Mouse (Mus musculus): ENCODE results near the gene Mier3.
"Not testable (repeated sequence)": the region's sequence is repeated elsewhere in the genome, so short reads cannot be mapped to it uniquely, and the experiment has no call there.

Gene Mier3

GRCm38 (mm10) chr13:111703952-111704351, 23.2 kb downstream of the Mier3 start:
- DNase-seq: not testable (repeated sequence)

DNA sequence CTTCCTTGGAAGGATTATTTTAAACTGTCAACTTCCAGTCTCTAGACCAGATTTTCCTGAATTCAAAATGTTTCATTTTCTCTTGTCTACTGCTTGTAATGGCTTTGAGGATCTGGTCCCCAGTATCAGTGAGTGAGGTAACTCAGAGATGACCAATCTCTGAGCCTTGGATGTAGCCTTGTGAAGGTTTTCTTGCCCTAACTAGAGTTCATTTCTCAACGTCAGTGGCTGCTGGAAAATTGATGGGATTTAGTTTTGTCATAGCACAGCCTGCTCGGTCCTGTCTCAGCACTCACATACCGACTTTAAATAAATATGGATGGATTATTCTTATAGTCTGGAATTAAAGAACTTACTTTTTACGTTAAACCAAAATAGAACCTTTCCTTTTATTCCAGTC, 29.8 kb downstream of the Mier3 start:
- no peak for DNase-seq

DNA sequence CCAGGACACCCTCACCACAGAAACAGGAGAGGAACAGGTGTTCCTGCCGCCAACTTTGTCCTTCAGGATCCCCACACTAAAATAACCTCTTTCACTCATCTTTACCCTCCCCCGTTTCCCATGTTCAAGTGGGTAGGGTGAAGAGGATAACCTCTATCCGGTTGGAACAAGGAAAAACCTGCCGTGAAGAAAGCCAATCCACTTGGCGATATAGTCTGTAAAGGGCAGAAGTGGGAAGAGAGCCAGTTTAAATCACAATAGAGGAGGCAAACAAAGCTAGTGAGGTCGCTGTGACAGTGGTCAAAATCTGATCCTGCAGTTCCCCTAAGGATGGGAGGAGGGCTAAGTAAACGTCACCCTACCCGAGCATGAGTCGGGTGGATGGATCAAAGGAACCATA, 38.9 kb downstream of the Mier3 start:
- no peak for DNase-seq

- DNase-seq: no peak
Measured at GRCm38 (mm10) chr13:111724811-111725164, 44.0 kb downstream of the Mier3 start.

- peak; percentile 99 for DNase-seq
Measured at GRCm38 (mm10) chr13:111725165-111726077, 44.6 kb downstream of the Mier3 start.

- DNase-seq: no peak
Measured at GRCm38 (mm10) chr13:111726898-111727297, 46.1 kb downstream of the Mier3 start.

DNA sequence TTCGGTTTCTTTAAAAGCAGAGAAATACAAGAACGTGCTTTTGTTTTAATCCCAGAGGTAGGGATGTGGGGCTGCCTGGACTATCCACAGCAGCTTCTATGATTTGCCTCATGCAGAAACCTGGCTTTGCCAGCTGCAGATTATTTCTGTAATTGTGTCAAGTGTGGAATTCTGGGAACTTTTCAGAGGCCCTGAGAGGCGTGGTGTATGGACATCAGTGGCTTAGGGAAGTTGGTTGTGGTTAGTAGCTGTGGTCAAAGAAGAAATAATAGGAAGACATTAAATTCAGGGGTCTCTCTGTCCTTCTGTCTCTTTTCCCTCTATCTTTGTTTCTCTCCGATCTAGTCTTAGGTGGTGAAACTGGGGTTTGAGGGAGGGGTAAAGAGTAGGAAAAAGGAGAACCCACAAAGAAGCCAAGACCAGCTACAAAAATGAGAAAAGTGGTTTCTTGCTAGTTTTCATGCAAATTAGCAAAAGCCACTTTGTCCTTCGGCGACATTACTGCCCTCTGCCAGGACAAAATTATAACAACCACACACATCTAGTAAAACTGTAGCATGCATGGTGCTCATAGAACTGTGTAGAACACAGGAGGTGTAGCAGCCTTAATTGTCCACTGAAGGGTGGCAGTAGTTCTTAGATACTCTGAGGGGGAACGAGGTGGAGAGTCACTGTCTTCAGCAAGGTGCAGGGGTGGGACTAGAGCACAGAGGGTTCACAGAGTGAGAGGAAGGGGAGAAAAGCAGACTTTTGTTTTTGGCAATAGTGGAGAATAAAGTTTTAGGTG, 60.6 kb downstream of the Mier3 start:
- no peak for DNase-seq

DNA sequence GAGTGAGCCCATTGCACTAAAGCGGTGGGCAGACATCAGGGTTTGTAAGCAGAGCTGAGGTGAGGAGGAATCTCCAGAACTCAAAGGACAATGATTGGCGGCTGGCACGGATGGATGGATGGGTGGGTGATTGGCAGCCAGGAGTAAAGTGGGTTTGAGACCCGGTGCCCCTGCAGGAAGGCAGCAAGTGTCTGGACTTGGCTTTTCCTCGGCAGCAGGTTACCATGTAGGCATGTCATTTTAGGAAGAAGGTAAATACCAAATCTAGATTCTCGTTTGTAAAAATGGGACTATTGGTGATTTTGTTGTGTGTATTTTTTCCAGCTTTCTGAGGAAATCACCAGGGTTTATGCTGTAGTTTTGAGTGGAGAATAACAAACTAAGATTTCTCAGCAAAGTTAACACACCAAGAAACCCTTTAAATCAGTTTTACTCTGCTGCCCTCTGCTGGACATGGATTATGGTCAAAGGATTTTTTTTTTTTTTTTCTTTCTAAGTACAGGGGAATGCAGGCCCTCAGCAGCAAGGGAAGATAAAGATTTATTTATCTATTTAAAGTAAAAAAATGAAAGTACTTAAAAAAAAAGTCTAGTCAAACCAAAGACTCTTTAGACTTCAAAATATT, 61.3 kb downstream of the Mier3 start:
- peak; percentile 55 to 61 for DNase-seq

DNA sequence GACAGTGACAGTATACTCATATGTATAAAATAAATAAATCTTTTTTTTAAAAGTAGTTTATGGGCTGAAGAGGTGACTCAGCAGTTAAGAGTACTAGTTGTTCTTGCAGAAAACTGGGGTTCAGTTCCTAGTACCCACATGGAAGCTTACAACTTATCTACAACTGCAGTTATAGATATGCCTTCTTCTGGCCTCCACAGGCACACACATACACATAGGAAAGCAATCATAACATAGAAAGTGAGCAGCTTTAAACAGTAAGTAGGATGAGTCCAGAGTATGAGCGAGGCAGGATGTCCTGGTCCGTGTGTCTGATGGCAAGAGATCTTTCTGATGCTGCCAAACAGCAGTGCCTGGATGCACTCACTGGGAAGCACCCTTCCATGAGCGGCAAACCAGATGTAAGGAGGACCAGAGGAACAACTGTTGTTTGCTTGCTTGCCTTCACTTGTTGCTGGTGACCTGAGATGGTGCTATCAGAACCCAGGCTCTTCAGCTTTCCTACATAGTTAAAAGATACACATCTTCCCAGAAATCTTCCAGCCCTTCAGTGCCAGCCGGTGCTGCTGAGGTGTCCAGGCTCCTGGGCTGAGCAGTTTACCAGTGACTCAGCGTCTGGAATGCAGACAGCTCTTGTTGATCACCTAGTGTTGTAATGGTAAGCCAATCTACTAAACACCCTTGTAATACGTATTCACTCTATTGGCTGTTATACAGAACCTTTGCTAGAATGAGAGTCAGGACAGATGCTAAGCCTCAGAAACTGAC, 63.6 kb downstream of the Mier3 start:
- no peak for DNase-seq

GRCm38 (mm10) chr13:111745216-111745615, 64.4 kb downstream of the Mier3 start:
- no peak for DNase-seq

GRCm38 (mm10) chr13:111746831-111747230, 66.1 kb downstream of the Mier3 start:
- no peak for DNase-seq

- DNase-seq: no peak
Measured at GRCm38 (mm10) chr13:111748301-111749062, 67.7 kb downstream of the Mier3 start.

DNA sequence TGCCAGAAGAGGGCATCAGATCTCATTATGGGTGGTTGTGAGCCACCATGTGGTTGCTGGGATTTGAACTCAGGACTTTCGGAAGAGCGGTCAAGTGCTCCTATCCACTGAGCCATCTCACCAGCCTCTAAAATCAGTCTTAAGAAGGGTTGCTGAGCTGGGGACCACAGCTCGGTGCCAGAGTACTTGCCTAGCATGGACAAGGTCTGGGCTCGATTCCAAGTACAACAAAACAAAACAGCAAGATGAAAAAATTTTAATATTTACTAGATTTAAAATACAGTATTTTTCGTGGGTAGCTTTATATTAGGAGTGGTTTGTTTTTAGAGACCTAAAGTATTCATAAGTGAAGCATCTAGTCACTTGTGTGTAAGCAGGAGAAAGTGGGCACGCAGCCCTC, 72.5 kb downstream of the Mier3 start:
- DNase-seq: no peak

DNA sequence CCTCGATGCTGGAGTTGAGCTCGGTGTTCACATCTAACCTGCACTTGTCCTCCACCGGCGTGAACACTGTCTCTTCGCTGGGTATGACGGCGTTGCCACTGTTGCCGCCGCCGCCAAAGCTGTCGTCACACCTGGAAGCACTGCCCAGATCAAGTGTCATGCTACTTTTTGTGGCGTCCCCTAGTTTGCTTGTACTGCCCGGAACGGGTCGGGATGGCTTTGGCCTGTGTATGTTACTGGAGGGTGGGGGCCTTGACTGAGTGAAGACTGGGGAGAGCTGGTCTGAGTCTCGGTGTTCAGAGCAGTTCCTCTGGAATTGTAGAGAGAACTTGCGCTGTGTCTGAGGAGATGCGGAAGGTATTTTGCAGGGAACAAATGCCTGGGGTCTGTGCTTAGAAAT, 74.6 kb downstream of the Mier3 start:
- DNase-seq: no peak

DNA sequence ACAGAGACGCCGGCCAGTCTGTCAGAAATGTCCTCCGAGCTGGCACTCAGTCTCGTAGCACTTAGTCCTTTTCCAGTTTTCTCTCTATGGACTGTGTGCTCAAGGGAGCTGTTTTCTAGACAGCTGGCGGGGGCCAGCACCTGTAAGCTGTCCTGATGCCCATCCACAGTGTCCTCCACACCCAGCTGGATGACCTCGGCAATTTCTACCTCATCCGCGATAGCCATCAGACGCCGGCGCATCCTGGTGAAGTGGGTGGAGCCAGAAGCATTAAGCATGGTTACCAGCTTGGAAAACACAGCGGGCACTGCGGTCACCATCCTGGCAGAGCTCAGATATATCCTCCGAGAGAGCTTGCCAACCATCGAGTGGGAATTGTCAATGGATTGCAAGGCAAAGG, 75.2 kb downstream of the Mier3 start:
- DNase-seq: no peak

- DNase-seq: no peak
Measured at GRCm38 (mm10) chr13:111756986-111757385, 76.2 kb downstream of the Mier3 start.

GRCm38 (mm10) chr13:111762526-111762925, 81.7 kb downstream of the Mier3 start:
- no peak for DNase-seq
